Mouse (Mus musculus) liver, postnatal 0 days (tissue): ENCODE data around the gene Gm37240. TPM values are rescaled to one million over a fixed set of nuclear protein-coding genes. Genes with fewer than 3 reads are reported as not detected.

ENCODE experiments used
- ATAC-seq: fragments of 200-750 bp; cut with Nextera tagmentation; 2 replicates; pipeline ENCODE4 v1.8.0; 2017; ENCODE audit warnings: mild to moderate bottlenecking, moderate library complexity
- DNase-seq: peaks from one replicate; pipeline ENCODE4 v3.0.0-alpha.2; 2016
- H3K27ac ChIP-seq: fragments of 300-500 bp; sonication (generic); 2 replicates; pipeline ENCODE4 v1.5.1; 2014; ENCODE audit warnings: antibody characterized with exemption, moderate library complexity, mild to moderate bottlenecking, low read depth
- H3K27me3 ChIP-seq: fragments of 300-500 bp; sonication (generic); 2 replicates; pipeline ENCODE4 v1.6.1; 2014; ENCODE audit warnings: low read length, control low read depth, mixed read lengths; ENCODE audit not compliant: insufficient read depth
- H3K36me3 ChIP-seq: fragments of 300-500 bp; sonication (generic); replicated peaks from 2 replicates; pipeline ENCODE4 v1.6.1; 2014; ENCODE audit warnings: mild to moderate bottlenecking, control low read depth, low read length, moderate library complexity, mixed read lengths; ENCODE audit not compliant: insufficient read depth
- H3K4me1 ChIP-seq: fragments of 300-500 bp; sonication (generic); 2 replicates; pipeline ENCODE4 v1.6.1; 2014; ENCODE audit warnings: antibody characterized with exemption, mild to moderate bottlenecking, control low read depth; ENCODE audit not compliant: insufficient read depth
- H3K4me2 ChIP-seq: fragments of 300-500 bp; sonication (generic); 2 replicates; pipeline ENCODE4 v1.6.1; 2014; ENCODE audit warnings: low read depth, mild to moderate bottlenecking, low read length, moderate library complexity, mixed read lengths
- H3K4me3 ChIP-seq: fragments of 300-500 bp; sonication (generic); 2 replicates; pipeline ENCODE4 v1.5.1; 2014; ENCODE audit warnings: low read depth, low read length
- H3K9ac ChIP-seq: fragments of 300-500 bp; sonication (generic); replicated peaks from 2 replicates; pipeline ENCODE4 v1.6.1; 2014; ENCODE audit warnings: mild to moderate bottlenecking, moderate library complexity
- H3K9me3 ChIP-seq: fragments of 300-500 bp; sonication (generic); 2 replicates; pipeline ENCODE4 v1.6.1; 2016; ENCODE audit warnings: mild to moderate bottlenecking, control low read depth, low read length, mixed read lengths
- CTCF ChIP-seq: sonication (generic); IDR thresholded peaks from 2 replicates; pipeline ENCODE4 v1.5.1; 2016; ENCODE audit warnings: antibody characterized with exemption, low read depth
- EP300 ChIP-seq: IDR thresholded peaks from 2 replicates; pipeline ENCODE4 v1.6.1; 2016; ENCODE audit warnings: antibody characterized with exemption, low read depth, mild to moderate bottlenecking
- WGBS: fragments of 180-500 bp; shearing (Covaris S2); extraction: QIAGEN DNeasy Blood & Tissue Kit; methylation state at CpG from one replicate; pipeline ENCODE4 v1.1.7; 2014; ENCODE audit not compliant: insufficient replicate concordance; 5-methylcytosine and 5-hydroxymethylcytosine counted together
- polyA plus RNA-seq: library from polyadenylated mRNA; unstranded; fragments of >200 nt; fragmentation: Nextera tagmentation; extraction: Ambion mirVana; gene quantifications from 2 replicates; pipeline ENCODE4 v1.2.1, GENCODE M21; 2015

Gm37240 gene
- polyA plus RNA-seq, 1 experiment from 2014 or later, result 0.72 TPM

DNA sequence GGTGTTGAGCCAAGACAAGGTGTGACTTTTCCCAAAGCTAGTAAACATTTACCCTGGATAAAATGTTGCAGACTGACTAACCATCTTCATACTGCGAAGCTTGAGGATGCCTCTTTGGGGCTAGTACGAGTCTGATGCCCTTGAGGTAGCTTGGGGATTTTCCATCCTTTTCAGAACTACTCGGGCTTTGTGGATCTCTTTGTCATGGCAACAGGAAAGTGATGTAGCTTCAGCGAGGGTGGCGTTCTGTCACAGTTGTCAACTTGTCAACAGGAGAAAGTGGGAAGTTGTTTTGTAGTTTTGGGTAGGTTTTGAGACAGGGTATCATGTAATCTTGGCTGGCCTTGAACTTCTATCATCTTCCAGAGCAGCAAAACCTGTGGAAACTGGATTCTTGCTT, 268.0 kb downstream of the Gm37240 start:
- 79% methylated on average over 5 of the region's 5 CpGs for WGBS
- ATAC-seq (no peak), DNase-seq (no peak)
- no peaks in the 10 kb centered on the region for H3K9me3 ChIP-seq
- H3K36me3 ChIP-seq, result peaks cover 14% of the 10 kb centered on the region
- no peaks in the 10 kb centered on the region for H3K27me3 ChIP-seq
- H3K4me3 ChIP-seq, result no peak overlapping the region
- H3K9ac ChIP-seq, result no peak overlapping the region
- no peaks in the 10 kb centered on the region for H3K4me1 ChIP-seq
- no peak overlapping the region for H3K27ac ChIP-seq
- no peak overlapping the region for H3K4me2 ChIP-seq
- no peak for TF ChIP-seq CTCF
- no peak for TF ChIP-seq EP300

DNA sequence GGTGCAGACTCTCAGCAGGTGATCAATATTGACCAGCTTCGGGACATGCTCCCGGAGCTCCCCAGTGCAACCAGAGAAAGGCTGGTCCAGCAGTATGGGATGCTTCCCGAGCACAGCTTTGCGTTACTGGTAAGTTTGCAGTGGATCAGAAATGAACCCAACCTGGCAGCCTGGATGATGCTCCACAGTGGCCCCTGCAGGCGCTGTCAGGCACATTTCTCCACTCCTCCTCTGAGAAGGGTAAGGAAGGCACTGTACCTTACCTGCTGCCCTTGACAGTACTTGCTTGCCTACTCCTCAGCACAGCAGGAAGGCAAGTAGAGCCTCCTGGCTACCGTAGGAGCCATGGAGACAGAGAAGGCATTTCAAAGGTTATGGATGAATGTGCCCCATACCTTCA, 268.4 kb downstream of the Gm37240 start:
- 81% methylated on average over 6 of the region's 6 CpGs for WGBS
- peaks cover 14% of the 10 kb centered on the region for H3K36me3 ChIP-seq
- H3K9ac ChIP-seq, result no peak overlapping the region
- no peak overlapping the region for H3K4me3 ChIP-seq
- no peaks in the 10 kb centered on the region for H3K4me1 ChIP-seq
- no peak for DNase-seq
- H3K27ac ChIP-seq, result no peak overlapping the region
- TF ChIP-seq EP300 (no peak), CTCF (no peak)
- no peak overlapping the region for H3K4me2 ChIP-seq
- no peak for ATAC-seq
- H3K27me3 ChIP-seq, result no peaks in the 10 kb centered on the region
- H3K9me3 ChIP-seq, result no peaks in the 10 kb centered on the region

DNA sequence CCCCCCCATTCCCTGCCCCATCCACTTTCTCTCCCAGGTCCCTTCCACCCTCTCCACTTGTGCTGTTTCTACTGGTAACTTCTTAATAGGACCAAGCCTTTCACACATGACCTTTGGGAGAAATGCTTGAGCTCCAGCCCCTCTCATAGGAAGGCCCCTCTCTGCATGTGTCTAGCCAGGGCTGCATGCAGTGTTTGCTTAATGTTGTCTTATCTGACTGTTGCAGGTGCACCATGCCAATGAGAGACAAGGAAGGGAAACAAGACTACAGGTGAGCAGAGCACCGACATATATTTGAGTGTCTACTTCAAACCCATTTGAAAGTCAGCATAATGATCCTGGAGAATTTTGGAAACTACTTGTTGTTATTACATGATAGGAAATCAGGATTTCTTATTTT, 270.9 kb downstream of the Gm37240 start:
- Histone ChIP-seq H3K27me3 (no peaks in the 10 kb centered on the region), H3K9me3 (no peaks in the 10 kb centered on the region), H3K27ac (no peak overlapping the region), H3K4me3 (no peak overlapping the region), H3K9ac (no peak overlapping the region), H3K4me1 (no peaks in the 10 kb centered on the region), H3K4me2 (no peak overlapping the region), H3K36me3 (peaks cover 10% of the 10 kb centered on the region)
- WGBS, result 70% methylated on average over 1 of the region's 1 CpGs
- ATAC-seq, result no peak
- DNase-seq, result no peak
- no peak for TF ChIP-seq EP300
- TF ChIP-seq CTCF, result no peak

DNA sequence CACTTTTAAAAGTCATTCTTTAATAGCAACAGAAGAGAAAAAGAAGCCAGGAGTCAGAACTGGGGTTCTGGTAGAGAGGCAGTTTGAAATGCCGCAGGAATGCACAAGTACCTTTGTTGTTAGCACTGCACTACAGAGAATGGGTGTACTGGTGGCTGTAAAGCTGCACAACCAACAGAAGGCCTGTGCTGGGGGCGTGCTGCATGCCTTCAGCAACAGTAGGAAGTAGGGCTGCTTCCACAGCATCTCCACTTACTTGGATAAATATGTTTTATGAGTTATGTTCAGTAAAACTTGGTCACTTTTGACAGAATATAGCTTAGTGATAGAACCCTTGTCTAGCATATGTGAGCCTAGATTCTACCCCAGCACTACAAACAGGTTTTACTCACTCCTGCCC, 279.6 kb downstream of the Gm37240 start:
- Histone ChIP-seq H3K4me1 (no peaks in the 10 kb centered on the region), H3K27me3 (no peaks in the 10 kb centered on the region), H3K9me3 (no peaks in the 10 kb centered on the region), H3K4me2 (no peak overlapping the region), H3K4me3 (no peak overlapping the region), H3K9ac (no peak overlapping the region), H3K27ac (no peak overlapping the region), H3K36me3 (peaks cover 3% of the 10 kb centered on the region; the same call in 1 of the 2 replicates)
- 90% methylated on average over 2 of the region's 2 CpGs for WGBS
- TF ChIP-seq CTCF, result no peak
- TF ChIP-seq EP300, result no peak
- DNase-seq, result no peak
- ATAC-seq, result no peak

DNA sequence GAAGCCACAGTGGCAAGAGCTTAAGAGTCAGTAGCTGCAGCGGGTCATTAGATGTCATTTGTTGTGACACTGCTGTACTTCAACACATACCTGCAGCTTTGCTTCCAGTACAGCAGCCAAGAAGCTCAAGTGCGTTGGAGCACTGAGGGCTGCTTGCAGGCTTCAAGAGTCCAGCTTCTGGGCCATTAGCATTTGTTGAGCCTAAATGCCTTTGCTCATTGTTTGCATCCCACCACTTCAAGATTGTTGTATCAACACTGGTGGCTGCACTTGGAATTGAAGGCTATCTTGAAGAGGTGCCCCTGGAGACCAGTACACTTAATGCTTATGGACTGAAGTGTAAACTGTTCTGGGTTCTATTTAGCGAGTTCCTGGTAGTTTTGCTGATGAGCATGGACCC, 280.4 kb downstream of the Gm37240 start:
- 79% methylated on average over 3 of the region's 3 CpGs for WGBS
- no peak for ATAC-seq
- DNase-seq, result no peak

DNA sequence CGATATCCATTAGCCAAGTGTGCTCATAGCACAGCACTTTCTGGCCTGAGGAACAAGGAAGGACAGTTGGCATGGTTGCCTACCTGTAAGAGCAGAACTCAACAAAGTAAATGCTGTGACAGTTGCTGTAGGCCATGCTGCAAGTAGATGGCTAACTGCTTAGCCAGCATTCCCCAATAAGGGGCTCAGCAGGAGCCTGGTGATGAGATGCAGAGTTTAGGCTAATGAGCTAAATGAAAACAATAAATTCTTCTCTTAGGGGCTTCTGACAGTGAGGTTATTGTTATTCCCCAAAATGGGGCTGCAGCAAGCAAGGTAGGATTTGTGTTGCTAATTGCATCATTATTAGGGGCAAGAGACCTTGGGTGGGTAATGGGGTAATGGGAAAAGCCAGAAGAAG, 283.5 kb downstream of the Gm37240 start:
- Histone ChIP-seq H3K4me2 (no peak overlapping the region), H3K9ac (no peak overlapping the region), H3K27me3 (no peaks in the 10 kb centered on the region), H3K27ac (no peak overlapping the region), H3K9me3 (no peaks in the 10 kb centered on the region), H3K4me3 (no peak overlapping the region), H3K36me3 (peaks cover 3% of the 10 kb centered on the region; the same call in 1 of the 2 replicates), H3K4me1 (no peaks in the 10 kb centered on the region)
- ATAC-seq (no peak), DNase-seq (no peak)
- TF ChIP-seq CTCF (no peak), EP300 (no peak)
- 82% methylated on average over 1 of the region's 1 CpGs for WGBS

More for the DNA sequence above, 280.4 kb downstream of the Gm37240 start:
- no peak overlapping the region for H3K9ac ChIP-seq
- H3K36me3 ChIP-seq, result peaks cover 3% of the 10 kb centered on the region; the same call in 1 of the 2 replicates
- no peaks in the 10 kb centered on the region for H3K27me3 ChIP-seq
- H3K4me2 ChIP-seq, result no peak overlapping the region
- no peak for TF ChIP-seq CTCF
- no peak for TF ChIP-seq EP300
- H3K4me3 ChIP-seq, result no peak overlapping the region
- H3K4me1 ChIP-seq, result no peaks in the 10 kb centered on the region
- no peak overlapping the region for H3K27ac ChIP-seq
- H3K9me3 ChIP-seq, result no peaks in the 10 kb centered on the region

DNA sequence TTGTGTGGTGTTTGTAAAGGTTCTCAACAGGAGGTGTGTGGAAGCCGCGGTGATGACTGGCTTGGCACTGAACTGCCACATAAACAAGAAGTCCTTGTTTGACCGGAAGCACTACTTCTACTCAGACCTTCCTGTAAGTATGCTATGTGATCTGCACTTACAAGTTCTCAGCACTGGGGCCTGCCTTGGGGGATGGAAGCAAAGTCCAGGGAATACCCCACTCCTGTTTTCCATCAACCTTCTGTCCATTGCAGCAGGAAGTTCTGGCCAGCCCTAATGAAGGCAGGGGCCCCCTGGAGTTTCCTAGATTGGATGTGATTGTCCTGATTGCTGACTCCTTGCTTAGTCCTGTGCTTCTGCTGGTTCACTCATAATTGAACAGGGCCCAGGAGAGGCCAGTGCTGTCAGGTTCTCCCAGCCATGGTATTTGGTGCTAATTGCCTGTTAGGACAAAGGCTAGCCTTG, 285.4 kb downstream of the Gm37240 start:
- Histone ChIP-seq H3K36me3 (peaks cover 3% of the 10 kb centered on the region; the same call in 1 of the 2 replicates), H3K4me1 (no peaks in the 10 kb centered on the region), H3K4me3 (no peak overlapping the region), H3K9ac (no peak overlapping the region), H3K9me3 (no peaks in the 10 kb centered on the region), H3K27ac (no peak overlapping the region), H3K4me2 (no peak overlapping the region), H3K27me3 (no peaks in the 10 kb centered on the region)
- DNase-seq (no peak), ATAC-seq (no peak)
- WGBS, result 50% methylated on average over 3 of the region's 3 CpGs
- TF ChIP-seq CTCF (no peak), EP300 (no peak)
